Mouse (Mus musculus): Measurements from ENCODE around the gene Tfip11. TPM values are rescaled to one million over a fixed set of nuclear protein-coding genes. Genes with fewer than 3 reads are reported as not detected.

The Tfip11 gene
- total and polyA plus RNA-seq, 2 experiments = 7.7 to 19.1 TPM

- no peak for DNase-seq (ENCODE audit: extremely low read depth, low read depth, low spot score)
- 91% methylated on average over 16 of the region's 16 CpGs for WGBS
- Histone ChIP-seq H3K4me3 (ENCODE audit: insufficient read depth, low read depth, low read length) (no peak overlapping the region), H3K27me3 (ENCODE audit: control insufficient read depth, insufficient read depth, low read length) (no peaks in the 10 kb centered on the region), H3K9ac (ENCODE audit: low read depth, low read length) (no peak overlapping the region), H3K36me3 (ENCODE audit: control insufficient read depth, insufficient read depth, low read length) (peaks cover 9% of the 10 kb centered on the region; the same call in 1 of the 2 replicates), H3K27ac (replicated peaks; ENCODE audit: insufficient read depth, low read depth, low read length) (no peak overlapping the region), H3K4me1 (ENCODE audit: control insufficient read depth, insufficient read depth, low read length) (peaks cover 12% of the 10 kb centered on the region), H3K79me2 (ENCODE audit: control insufficient read depth, insufficient read depth, low read length) (no peaks in the 10 kb centered on the region)
- TF ChIP-seq POLR2A (IDR thresholded peaks at IDR 0.05; ENCODE audit: extremely low read depth, insufficient read depth, low read length) = no peak
- no peak for TF ChIP-seq CTCF (IDR thresholded peaks at IDR 0.05; ENCODE audit: low read depth, low read length)
These were observed 20.2 kb downstream of the Tfip11 start for GRCm38 (mm10) chr5:112346211-112346965.

GRCm38 (mm10) chr5:112349169-112349568 is 23.0 kb downstream of the Tfip11 start:
- no peak for TF ChIP-seq POLR2A (IDR thresholded peaks at IDR 0.05; ENCODE audit: extremely low read depth, insufficient read depth, low read length)
- no peak for TF ChIP-seq CTCF (IDR thresholded peaks at IDR 0.05; ENCODE audit: low read depth, low read length)
- Histone ChIP-seq H3K79me2 (ENCODE audit: control insufficient read depth, insufficient read depth, low read length) (no peaks in the 10 kb centered on the region), H3K27me3 (ENCODE audit: control insufficient read depth, insufficient read depth, low read length) (no peaks in the 10 kb centered on the region), H3K27ac (replicated peaks; ENCODE audit: insufficient read depth, low read depth, low read length) (no peak overlapping the region), H3K36me3 (ENCODE audit: control insufficient read depth, insufficient read depth, low read length) (peaks cover 9% of the 10 kb centered on the region; the same call in 1 of the 2 replicates), H3K4me1 (ENCODE audit: control insufficient read depth, insufficient read depth, low read length) (peaks cover 7% of the 10 kb centered on the region), H3K9ac (ENCODE audit: low read depth, low read length) (no peak overlapping the region), H3K4me3 (ENCODE audit: insufficient read depth, low read depth, low read length) (no peak overlapping the region)
- WGBS = 87% methylated on average over 8 of the region's 8 CpGs
- no peak for DNase-seq (ENCODE audit: extremely low read depth, low read depth, low spot score)

- no peak overlapping the region for H3K4me3 ChIP-seq (ENCODE audit: insufficient read depth, low read depth, low read length)
- DNase-seq (ENCODE audit: extremely low read depth, low read depth, low spot score) = no peak
- 67% methylated on average over 6 of the region's 6 CpGs for WGBS
- H3K79me2 ChIP-seq (ENCODE audit: control insufficient read depth, insufficient read depth, low read length) = no peaks in the 10 kb centered on the region
- H3K27ac ChIP-seq (replicated peaks; ENCODE audit: insufficient read depth, low read depth, low read length) = no peak overlapping the region
- peaks cover 2% of the 10 kb centered on the region; the same call in 1 of the 2 replicates for H3K36me3 ChIP-seq (ENCODE audit: control insufficient read depth, insufficient read depth, low read length)
- H3K4me1 ChIP-seq (ENCODE audit: control insufficient read depth, insufficient read depth, low read length) = no peaks in the 10 kb centered on the region
- no peak overlapping the region for H3K9ac ChIP-seq (ENCODE audit: low read depth, low read length)
- TF ChIP-seq CTCF (IDR thresholded peaks at IDR 0.05; ENCODE audit: low read depth, low read length) (no peak), POLR2A (IDR thresholded peaks at IDR 0.05; ENCODE audit: extremely low read depth, insufficient read depth, low read length) (no peak)
- no peaks in the 10 kb centered on the region for H3K27me3 ChIP-seq (ENCODE audit: control insufficient read depth, insufficient read depth, low read length)
These were observed 29.3 kb downstream of the Tfip11 start for GRCm38 (mm10) chr5:112355493-112355892.

- Histone ChIP-seq H3K27ac (replicated peaks; ENCODE audit: insufficient read depth, low read depth, low read length) (no peak within 1 kb of the TSS), H3K4me3 (ENCODE audit: insufficient read depth, low read depth, low read length) (no peak within 1 kb of the TSS), H3K36me3 (ENCODE audit: control insufficient read depth, insufficient read depth, low read length) (no peaks in the 10 kb centered on the region), H3K4me1 (ENCODE audit: control insufficient read depth, insufficient read depth, low read length) (no peaks in the 10 kb centered on the region), H3K79me2 (ENCODE audit: control insufficient read depth, insufficient read depth, low read length) (no peaks in the 10 kb centered on the region), H3K9ac (ENCODE audit: low read depth, low read length) (no peak within 1 kb of the TSS), H3K27me3 (ENCODE audit: control insufficient read depth, insufficient read depth, low read length) (no peaks in the 10 kb centered on the region)
- 76% methylated on average over 13 of the region's 13 CpGs for WGBS
- no peak for DNase-seq (ENCODE audit: extremely low read depth, low read depth, low spot score)
- no peak for TF ChIP-seq CTCF (IDR thresholded peaks at IDR 0.05; ENCODE audit: low read depth, low read length)
- TF ChIP-seq POLR2A (IDR thresholded peaks at IDR 0.05; ENCODE audit: extremely low read depth, insufficient read depth, low read length) = no peak
These were observed 29.8 kb downstream of the Tfip11 start, which contains the start of gene Gm6583 for GRCm38 (mm10) chr5:112355910-112356309. Gene Gm6583, minus strand, starts transcription at chr5:112356033.

GRCm38 (mm10) chr5:112356322-112356721 is 30.2 kb downstream of the Tfip11 start:
- no peaks in the 10 kb centered on the region for H3K36me3 ChIP-seq (ENCODE audit: control insufficient read depth, insufficient read depth, low read length)
- no peak overlapping the region for H3K4me3 ChIP-seq (ENCODE audit: insufficient read depth, low read depth, low read length)
- DNase-seq (ENCODE audit: extremely low read depth, low read depth, low spot score) = no peak
- TF ChIP-seq POLR2A (IDR thresholded peaks at IDR 0.05; ENCODE audit: extremely low read depth, insufficient read depth, low read length) (no peak), CTCF (IDR thresholded peaks at IDR 0.05; ENCODE audit: low read depth, low read length) (no peak)
- WGBS = 89% methylated on average over 9 of the region's 9 CpGs
- no peaks in the 10 kb centered on the region for H3K79me2 ChIP-seq (ENCODE audit: control insufficient read depth, insufficient read depth, low read length)
- no peak overlapping the region for H3K27ac ChIP-seq (replicated peaks; ENCODE audit: insufficient read depth, low read depth, low read length)
- H3K9ac ChIP-seq (ENCODE audit: low read depth, low read length) = no peak overlapping the region
- H3K4me1 ChIP-seq (ENCODE audit: control insufficient read depth, insufficient read depth, low read length) = no peaks in the 10 kb centered on the region
- no peaks in the 10 kb centered on the region for H3K27me3 ChIP-seq (ENCODE audit: control insufficient read depth, insufficient read depth, low read length)

GRCm38 (mm10) chr5:112359520-112359919 is 33.4 kb downstream of the Tfip11 start:
- Histone ChIP-seq H3K27me3 (ENCODE audit: control insufficient read depth, insufficient read depth, low read length) (no peaks in the 10 kb centered on the region), H3K36me3 (ENCODE audit: control insufficient read depth, insufficient read depth, low read length) (peaks cover 4% of the 10 kb centered on the region; the same call in 1 of the 2 replicates), H3K9ac (ENCODE audit: low read depth, low read length) (no peak overlapping the region), H3K4me3 (ENCODE audit: insufficient read depth, low read depth, low read length) (no peak overlapping the region), H3K79me2 (ENCODE audit: control insufficient read depth, insufficient read depth, low read length) (no peaks in the 10 kb centered on the region), H3K4me1 (ENCODE audit: control insufficient read depth, insufficient read depth, low read length) (no peaks in the 10 kb centered on the region), H3K27ac (replicated peaks; ENCODE audit: insufficient read depth, low read depth, low read length) (no peak overlapping the region)
- DNase-seq (ENCODE audit: extremely low read depth, low read depth, low spot score) = no peak
- WGBS = 88% methylated on average over 4 of the region's 4 CpGs
- no peak for TF ChIP-seq POLR2A (IDR thresholded peaks at IDR 0.05; ENCODE audit: extremely low read depth, insufficient read depth, low read length)
- TF ChIP-seq CTCF (IDR thresholded peaks at IDR 0.05; ENCODE audit: low read depth, low read length) = no peak
